Mouse (Mus musculus) forelimb bud, embryonic 11.5 days (tissue): ENCODE data around the gene Copa.

ENCODE experiments used
- DNase-seq: peaks from one replicate; pipeline ENCODE4 v3.0.0-alpha.2; 2012; ENCODE audit warnings: low read depth, low spot score

The Copa gene

DNA sequence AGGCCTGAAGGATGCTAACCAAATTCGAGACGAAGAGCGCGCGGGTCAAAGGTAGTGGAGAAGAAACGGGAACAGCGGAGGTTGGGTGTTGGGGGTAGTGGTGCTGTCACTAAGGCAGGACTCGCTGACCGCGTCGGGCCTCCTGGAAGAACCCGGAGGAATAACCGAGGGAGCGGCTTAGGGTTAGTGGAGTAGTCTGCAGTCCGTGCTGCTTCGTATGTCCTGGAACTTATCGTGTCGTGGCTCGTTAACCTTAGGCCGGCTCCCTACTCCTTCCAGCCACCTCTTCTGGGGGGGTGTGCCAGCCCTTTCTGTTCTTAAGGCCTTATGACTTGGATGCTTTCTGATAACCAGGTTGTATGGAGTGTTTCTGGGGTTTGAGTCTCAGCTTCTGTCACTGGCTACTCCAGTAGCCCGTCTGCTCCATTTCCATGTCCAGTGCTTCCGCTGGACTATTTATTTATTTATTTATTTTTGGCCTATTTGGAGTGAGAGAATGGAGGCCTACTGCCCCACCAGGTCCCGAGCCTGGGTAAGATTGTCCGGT, 643 bp downstream of the Copa start:
- peak; percentile 4 for DNase-seq

DNA sequence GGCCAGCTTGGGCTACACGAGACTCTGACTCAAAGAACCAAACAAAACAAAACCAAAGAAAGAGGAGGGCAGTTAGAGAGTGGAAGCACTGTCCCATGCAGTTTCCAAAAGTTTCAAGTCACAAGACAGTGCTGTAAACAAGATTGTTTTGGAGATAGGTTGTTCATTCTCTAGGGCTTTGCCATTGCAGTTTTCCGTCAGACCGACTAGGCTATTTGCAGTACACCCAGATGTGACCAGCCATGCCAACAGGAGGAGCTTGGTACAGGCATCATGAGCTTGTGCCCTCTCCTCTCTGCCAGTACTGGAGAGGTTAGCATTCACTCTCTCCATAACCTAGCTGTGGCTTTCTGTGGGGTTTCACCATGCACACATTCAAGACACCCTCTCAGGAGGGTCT, 11.2 kb downstream of the Copa start:
- no peak for DNase-seq

DNA sequence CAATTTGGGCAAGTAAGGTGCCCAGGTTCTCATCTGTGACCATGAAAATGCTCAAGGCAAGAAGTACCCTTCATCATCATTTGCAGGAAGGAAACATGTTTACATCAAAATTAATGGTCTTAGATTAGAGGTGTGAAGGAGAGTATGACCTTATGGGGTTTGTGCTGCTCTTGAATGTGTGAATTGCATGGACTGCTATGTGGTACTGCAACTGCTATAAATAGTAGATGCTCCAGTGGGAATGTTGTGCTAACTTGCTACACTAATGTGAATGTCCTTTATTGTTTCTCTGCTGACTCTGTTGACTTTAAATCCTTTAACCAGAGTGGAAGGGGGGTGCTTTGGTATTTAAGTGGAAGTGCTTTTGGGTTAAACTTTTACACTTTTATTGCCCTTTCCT, 12.0 kb downstream of the Copa start:
- DNase-seq = no peak

DNA sequence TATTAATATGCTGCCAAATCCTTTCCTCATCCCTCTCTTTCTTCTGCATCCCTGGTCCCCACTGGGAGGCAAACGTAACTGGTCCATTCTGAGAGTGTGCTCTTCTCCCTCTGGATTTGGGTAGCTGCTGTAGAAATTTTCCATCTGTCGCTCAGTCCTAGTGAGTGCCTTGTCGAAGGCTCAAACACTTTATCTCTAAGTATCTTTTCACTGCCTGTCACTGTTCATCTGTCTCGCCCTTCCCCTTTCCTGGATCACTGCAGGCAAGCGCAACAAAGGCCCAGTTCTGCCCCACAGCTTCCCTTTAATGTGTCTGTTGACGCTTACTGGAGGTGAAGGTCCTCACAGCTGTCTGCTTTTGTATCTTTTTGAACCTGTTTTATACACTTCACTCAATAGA, 12.9 kb downstream of the Copa start:
- DNase-seq = no peak

DNA sequence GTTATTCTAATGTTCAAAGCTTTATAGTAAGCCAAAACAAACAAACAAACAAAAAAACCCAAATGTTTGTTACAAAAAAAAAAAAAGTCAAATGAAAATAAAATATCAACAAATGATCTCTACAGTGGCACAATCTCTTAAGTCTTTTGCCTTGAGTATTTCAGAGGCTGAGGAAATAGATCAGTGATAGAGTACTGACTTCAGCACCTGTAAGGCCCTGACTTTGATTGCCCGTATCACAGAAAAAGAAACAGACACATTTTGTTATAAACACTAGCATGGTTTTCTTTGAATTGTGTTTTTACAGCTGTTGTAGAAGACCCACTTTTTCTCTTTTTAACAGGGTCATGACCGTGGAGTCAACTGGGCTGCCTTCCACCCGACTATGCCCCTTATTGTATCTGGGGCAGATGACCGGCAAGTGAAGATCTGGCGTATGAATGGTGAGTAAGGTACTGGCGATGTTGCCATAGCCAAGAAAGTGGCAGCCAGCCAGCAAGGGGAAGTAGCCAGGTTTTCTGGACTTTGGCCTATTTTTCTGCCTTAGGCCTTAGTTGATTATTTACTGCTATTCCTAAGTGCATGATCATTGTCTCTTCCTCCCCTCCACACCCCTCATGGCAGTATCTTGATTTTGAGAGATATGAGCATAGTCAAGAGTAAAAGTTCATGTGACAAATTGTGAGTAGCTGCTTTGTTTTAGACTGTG, 17.1 kb downstream of the Copa start:
- no peak for DNase-seq

DNA sequence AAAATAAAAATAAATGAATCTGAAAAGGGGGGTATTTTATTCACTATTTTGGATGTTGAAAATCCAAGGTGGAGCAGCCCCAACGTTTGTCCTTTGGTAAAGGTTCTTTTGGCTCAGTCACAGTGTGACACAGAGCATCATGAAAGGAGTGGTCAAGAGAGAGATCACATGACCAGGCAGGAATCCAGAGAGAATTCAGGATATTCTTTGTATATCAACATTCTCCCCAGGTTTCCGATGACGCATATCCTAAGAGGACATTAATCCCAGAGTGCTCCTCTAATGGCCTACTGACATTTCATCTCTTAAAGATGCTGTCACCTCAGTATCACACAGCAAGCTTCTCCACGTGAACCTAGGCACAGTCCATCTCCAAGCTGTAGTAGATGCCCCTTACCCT, 21.3 kb downstream of the Copa start:
- DNase-seq = no peak

DNA sequence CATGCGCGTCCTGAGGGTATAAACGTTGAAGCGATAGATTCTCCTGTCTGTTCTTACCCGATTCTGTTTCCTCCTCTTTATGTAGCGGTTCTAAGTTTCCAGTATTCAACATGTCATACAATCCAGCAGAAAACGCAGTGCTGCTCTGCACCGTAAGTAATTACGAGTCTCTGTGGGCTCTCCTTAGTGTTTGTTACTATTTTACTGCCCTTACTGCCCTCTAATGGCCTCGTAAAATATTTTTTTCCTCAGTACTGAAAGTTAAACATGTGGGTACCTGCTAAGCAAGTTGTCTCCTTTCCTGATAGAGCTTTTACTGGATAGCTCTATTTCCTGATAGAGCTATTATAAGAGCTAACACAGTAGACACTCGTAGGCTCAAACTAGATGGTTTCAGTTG, 22.8 kb downstream of the Copa start:
- DNase-seq = peak; percentile 8

DNA sequence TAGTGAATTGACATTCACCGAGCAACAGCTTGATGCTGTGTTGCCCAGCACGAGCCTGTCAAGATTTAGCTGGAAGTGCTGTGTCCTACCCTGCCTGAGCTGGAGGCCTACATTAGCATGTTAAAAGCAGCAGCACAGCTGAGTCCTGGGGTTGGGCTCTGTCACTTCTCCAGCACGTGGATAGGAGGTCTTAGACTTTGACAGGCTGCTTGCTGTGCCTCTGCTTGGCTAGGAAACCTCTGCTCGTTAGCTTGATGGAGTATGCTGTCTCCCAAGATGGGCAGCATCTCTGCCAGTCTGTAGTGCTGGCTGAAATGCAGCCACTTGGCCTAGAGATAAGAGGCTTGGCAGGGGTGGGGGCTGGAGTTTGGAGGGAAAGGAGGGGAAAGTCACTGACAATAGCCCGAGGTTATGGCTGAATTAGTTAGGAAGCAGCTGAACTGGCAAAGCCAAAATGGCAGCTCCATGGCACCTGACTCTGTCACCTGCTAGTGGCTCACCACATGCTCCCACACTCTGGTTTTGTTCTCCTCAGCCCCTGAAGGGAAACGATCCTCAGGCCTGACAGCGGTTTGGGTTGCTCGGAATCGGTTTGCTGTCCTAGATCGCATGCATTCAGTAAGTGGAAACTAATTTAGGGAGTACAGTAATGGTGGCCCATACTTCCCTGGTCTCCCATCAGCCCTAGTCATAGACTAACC, 25.6 kb downstream of the Copa start:
- no peak for DNase-seq

DNA sequence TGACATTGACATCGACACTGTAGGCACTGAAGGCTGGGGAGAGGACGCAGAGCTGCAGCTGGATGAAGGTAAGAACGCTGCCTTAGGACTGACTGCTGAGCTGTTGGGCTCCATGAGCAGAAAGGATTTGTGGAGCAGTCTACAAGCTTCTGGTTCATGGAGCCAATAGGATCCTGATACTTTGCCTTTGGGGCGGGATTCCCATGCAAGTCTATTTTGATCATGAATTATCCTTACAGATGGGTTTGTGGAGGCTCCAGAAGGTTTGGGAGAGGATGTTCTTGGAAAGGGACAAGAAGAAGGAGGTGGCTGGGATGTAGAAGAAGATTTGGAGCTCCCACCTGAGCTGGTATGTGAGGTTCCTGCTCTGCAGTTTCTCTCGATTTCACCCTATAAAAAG, 34.6 kb downstream of the Copa start:
- DNase-seq = no peak

DNA sequence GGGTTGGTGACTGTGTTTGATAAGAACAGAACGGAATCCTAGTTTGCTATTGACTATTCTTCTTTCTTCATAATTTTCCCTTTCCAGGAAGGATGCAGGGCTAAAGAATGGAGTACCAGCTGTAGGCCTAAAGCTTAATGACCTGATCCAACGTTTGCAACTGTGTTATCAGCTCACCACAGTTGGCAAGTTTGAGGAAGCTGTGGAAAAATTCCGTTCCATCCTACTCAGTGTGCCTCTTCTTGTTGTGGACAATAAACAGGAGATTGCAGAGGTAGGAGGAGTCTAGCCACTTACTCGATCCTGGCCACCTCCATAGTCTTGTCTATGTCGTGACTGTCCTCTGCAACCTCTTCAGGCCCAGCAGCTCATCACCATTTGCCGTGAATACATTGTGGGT, 36.8 kb downstream of the Copa start:
- DNase-seq = no peak

DNA sequence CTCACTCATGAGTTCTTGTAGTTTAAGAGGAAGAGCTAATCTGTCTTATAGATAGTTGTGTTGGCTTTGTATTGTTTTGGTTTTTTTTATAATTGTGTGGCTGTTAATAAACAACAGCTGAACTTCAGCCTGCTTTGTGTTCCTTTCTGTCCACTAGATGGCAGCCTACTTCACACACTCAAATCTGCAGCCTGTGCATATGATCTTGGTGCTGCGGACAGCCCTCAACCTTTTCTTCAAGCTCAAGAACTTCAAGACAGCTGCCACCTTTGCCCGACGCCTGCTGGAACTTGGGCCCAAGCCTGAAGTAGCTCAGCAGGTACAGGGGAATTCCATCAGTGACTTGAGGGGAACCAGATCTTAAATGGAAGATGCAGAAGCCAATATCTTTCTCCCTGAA, 37.4 kb downstream of the Copa start:
- peak; percentile 71 for DNase-seq

DNA sequence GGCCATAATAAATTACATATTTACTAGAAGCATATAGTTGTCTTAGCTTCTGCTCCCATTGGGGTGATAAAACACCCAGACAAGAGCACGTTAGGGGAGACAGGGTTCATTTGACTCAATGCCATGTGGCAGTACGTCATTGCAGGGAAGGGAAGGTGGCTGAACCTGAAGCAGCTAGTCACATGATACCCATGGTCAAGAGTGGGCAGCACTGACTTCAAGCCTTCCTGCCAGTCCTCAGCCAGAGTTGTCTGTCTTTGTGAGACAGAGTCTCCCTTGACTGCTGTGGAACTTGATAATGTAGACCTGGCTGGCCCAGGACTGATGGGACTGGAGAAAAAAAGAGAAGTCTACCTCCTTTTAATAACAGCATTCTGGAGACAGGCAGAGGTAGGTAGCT, 40.3 kb downstream of the Copa start:
- DNase-seq = no peak

DNA sequence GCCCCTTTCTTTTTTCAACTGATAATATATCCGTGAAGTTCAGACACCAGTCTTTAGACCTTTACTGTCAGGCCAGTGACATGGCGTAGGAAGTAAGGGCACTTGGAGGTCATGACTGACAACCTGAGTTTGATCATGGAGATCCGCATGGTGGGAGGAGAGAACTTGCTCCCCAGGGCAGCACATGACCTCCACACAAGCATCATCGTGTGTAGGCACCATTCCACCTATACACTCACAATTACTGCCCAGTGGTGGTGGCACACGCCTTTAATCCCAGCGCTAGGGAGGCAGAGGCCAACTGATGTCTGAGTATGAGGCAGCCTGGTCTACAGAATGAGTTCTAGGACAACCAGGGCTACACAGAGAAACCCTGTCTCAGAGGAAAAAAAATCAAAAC, 42.2 kb downstream of the Copa start:
- DNase-seq = no peak

DNA sequence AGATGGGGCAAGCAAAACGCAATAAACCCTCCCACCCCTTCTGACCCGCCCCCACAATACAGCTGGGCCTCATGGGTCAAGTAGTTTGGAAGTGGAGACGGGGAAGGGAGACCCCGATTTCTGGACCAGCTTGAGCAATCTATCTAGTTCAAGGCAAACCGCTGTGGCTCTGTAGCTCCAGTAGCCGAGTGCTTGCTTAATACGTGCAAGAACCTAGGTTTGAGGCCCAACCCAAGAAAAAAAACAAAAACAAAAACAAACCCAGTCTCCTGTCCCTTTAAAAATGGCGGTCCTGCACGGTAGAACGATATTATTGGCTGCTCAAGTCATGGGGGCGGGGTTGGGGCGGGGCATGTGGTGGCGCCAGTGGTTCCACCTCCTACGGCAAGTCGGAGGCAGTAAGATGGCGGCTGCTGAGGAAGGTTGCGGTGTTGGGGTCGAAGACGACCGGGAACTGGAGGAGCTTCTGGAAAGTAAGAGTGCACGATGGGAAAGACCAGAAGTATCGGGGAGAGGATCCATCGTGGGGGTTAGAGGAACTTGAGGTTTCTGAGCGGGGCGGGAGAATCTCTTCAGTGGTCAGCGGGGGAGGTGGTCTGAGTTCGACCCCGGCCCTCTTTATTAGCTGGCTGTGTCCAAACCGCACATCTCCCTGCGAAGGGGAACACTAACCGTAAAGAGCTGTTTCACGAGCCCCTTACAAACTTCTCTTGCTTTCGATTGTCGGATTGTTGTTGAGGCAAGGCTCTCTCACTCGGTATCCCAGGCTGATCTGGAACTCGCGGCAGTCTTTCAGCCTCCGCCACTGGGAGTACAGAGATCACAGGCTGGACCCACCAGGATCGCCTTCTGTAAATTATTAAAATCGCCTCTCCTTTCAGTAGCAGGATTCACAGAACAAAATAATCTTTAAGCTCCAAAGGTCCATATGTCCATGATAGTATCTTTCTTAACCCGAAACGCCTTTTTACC, 44.3 kb downstream of the Copa start, which contains the start of gene Pex19:
Gene Pex19, plus strand, starts transcription at position 380 of the 972 bp plus-strand sequence.
- DNase-seq = peak; percentile 88

DNA sequence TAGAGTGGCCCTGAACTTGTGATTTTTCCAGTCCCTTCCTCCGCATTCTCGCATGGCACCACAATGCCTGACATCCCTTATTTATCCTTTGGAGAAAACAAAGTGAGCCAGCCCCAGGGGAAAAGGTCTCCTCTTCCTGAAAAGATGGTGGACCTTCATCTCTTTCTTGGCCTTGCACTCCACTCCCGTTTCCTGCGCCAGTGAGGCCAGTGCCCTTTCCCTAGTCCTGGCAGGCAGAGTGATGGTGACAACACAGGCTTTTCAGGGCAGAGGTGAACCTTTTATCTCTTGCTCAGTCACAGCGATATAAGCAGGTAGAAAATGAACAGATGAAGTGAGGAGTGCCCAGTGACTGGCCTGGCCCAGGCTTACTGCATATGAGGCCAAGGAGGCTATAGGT, 45.2 kb downstream of the Copa start:
- no peak for DNase-seq

DNA sequence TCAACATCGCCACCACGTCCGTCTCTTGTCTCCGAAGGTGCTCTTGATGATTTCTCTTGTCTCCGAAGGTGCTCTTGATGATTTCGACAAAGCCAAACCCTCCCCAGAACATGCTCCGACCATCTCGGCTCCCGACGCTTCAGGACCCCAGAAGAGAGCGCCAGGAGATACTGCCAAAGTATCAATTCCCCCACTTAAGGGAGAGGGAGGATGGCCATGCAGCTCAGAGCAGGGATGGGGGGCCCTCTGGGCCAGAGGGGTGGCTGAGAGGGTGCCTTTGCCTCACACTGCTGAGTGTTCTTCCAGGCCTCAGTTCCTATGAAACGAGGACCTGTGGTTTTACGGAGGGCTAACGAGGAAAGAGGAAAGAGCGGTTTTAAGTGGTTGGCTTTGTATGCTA, 46.2 kb downstream of the Copa start:
- no peak for DNase-seq

DNA sequence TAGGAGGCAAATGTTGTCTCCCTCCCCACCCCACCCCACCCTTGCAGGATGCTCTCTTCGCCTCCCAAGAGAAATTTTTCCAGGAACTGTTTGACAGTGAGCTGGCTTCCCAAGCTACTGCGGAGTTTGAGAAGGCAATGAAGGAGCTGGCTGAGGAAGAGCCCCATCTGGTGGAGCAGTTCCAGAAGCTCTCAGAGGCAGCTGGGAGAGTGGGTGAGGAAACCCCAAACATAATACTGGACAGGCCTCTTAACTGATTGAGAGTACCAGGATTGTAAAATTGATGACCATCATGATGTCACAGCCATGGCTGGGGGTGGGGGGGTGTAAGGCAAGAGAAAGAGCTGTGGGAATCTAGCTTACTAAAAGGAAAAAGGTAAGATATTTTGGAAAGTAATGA, 46.8 kb downstream of the Copa start:
- DNase-seq = no peak

DNA sequence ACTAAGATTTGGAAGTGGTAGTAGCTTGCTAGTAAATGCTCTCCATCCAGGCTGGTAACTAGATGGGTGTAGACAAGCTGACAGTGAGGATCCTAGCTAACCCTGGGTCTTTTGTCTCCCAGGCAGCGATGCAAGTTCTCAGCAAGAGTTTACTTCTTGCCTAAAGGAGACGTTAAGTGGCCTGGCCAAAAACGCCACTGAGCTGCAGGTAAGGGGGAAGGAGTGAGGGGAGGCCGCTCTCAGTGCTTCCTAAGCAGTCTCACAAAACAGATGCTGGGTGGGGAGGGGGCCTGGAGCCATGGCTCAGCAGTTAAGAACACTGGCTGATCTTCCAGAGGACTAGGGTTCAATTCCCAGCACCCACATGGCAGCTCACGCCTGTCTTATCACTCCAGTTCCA, 47.5 kb downstream of the Copa start:
- DNase-seq = no peak

DNA sequence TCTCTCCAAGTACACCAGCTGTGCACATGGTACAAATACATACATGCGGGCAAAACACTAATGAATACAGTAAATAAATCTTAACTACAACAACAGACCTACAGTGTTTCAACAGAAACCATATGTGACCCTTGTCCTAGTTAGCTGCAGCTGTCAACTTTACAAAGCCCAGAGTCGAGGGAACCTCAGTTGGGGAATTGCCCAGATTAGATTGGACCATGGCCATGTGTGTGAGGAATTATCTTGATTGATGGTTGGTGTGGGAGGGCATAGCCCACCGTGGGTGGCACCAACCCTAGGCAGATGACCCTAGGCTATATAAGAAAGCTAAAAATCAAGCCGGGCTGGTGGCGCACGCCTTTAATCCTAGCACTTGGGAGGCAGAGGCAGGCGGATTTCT, 50.0 kb downstream of the Copa start:
- DNase-seq = peak; percentile 33

DNA sequence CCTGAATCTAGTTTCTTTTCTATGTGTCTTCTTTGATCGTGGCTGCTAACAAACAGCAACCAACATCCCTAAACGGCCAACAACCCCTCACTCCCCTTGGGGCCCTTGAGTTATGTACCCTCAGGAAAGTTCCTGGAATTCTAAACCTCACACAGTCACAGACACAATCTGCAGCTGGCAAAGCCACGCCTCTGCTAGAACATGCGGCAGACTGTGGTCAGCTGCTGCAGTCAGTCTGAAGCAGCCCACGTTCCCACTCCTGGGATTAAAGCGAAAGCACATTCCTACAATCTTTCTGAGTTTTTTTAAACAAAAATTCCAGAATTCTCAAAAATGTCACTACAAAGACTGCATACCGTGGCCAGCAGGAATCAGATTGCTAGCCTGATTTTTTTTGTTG, 51.2 kb downstream of the Copa start:
- no peak for DNase-seq

DNA sequence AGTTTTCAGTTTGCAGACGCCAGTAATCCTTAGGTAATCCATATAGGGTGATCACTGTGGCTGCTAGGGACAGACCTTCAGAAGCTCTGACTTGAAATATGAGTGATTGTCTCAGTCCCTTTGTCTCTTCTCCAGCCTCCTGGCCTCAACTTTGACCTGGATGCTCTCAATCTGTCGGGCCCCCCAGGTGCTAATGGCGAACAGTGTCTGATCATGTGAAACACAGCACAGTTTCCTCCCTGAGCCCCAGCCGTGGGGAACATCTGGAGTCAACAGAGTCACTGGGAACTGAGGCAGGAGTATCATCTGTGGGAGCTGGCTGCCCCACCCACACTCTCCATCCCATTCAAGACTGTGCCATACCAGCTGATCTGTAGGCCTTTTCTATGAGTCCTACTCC, 51.7 kb downstream of the Copa start:
- DNase-seq = no peak

DNA sequence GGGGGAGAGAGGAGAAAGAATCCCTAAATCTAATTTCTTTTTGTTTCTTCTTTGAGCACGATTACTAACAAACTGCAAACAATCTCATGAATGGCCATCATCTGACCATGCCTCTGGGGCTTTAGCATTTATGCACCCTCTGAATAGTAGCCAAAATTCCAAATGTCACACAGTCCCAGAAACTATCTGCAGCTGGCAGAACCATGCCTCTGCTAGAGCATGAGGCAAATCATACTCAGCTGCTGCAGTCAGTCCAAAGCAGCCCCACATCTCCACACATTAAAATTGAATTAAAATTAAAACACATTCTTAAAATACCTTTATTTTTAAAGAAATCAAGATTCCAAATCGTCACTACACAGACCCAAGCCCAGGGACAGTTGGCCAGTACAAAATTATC, 57.8 kb downstream of the Copa start:
- no peak for DNase-seq
